Mouse (Mus musculus): Measurements from ENCODE around the gene Hhat. TPM values are rescaled to one million over a fixed set of nuclear protein-coding genes. Genes with fewer than 3 reads are reported as not detected.

The Hhat gene
- total RNA-seq (2014; rRNA removed) (5.4 and 6.9 TPM in 2 replicates), polyA plus RNA-seq (2015; fragmentation: Nextera tagmentation; extraction: Ambion mirVana) (3.5 and 3.7 TPM in 2 replicates)

GRCm38 (mm10) chr1:192770495-192771331, at the start of gene Hhat:
Hhat (minus strand) TSS chr1:192771223.
- peak within 1 kb of the TSS; percentile 57 for H3K4me3 ChIP-seq (ENCODE audit: low read length)
- DNase-seq (ENCODE audit: low spot score) = peak; percentile 72
- H3K36me3 ChIP-seq (ENCODE audit: insufficient read depth, low read length) = no peaks in the 10 kb centered on the region
- H3K4me1 ChIP-seq (ENCODE audit: insufficient read depth, low read length) = peaks cover 6% of the 10 kb centered on the region
- H3K27me3 ChIP-seq (ENCODE audit: insufficient read depth, low read length) = no peaks in the 10 kb centered on the region
- peak within 1 kb of the TSS; percentile 87 for H3K27ac ChIP-seq
- no peak; the same call in 1 of the 2 replicates for TF ChIP-seq CTCF (IDR thresholded peaks at IDR 0.05; ENCODE audit: low read depth)
- 1% methylated on average over 67 of the region's 70 CpGs for WGBS
- peak; percentile 86 for ATAC-seq
- peak within 1 kb of the TSS; percentile 80 for H3K9ac ChIP-seq (replicated peaks; ENCODE audit: low read length)
- peak within 1 kb of the TSS; percentile 89 for H3K4me2 ChIP-seq (ENCODE audit: low read depth, low read length)
- no peaks in the 10 kb centered on the region for H3K9me3 ChIP-seq (ENCODE audit: low read length)

- DNase-seq (ENCODE audit: low spot score) = no peak
Measured at GRCm38 (mm10) chr1:192818334-192818733, 47.3 kb upstream of the Hhat start.

GRCm38 (mm10) chr1:192815789-192816188, 44.8 kb upstream of the Hhat start:
- 58% methylated on average over 2 of the region's 2 CpGs for WGBS
- TF ChIP-seq CTCF (IDR thresholded peaks at IDR 0.05; ENCODE audit: low read depth) = no peak

More at GRCm38 (mm10) chr1:192818334-192818733, 47.3 kb upstream of the Hhat start:
- 87% methylated on average over 5 of the region's 5 CpGs for WGBS
- Histone ChIP-seq H3K9me3 (ENCODE audit: low read length) (no peaks in the 10 kb centered on the region), H3K27ac (no peak overlapping the region), H3K4me1 (ENCODE audit: insufficient read depth, low read length) (peaks cover 3% of the 10 kb centered on the region; the same call in 1 of the 2 replicates), H3K9ac (replicated peaks; ENCODE audit: low read length) (no peak overlapping the region), H3K4me3 (ENCODE audit: low read length) (no peak overlapping the region), H3K36me3 (ENCODE audit: insufficient read depth, low read length) (no peaks in the 10 kb centered on the region), H3K4me2 (ENCODE audit: low read depth, low read length) (no peak overlapping the region), H3K27me3 (ENCODE audit: insufficient read depth, low read length) (no peaks in the 10 kb centered on the region)
- ATAC-seq = no peak
- no peak for TF ChIP-seq CTCF (IDR thresholded peaks at IDR 0.05; ENCODE audit: low read depth)

GRCm38 (mm10) chr1:192814700-192815099, 43.7 kb upstream of the Hhat start:
- Histone ChIP-seq H3K4me3 (ENCODE audit: low read length) (no peak overlapping the region), H3K9me3 (ENCODE audit: low read length) (no peaks in the 10 kb centered on the region), H3K9ac (replicated peaks; ENCODE audit: low read length) (no peak overlapping the region), H3K4me1 (ENCODE audit: insufficient read depth, low read length) (no peaks in the 10 kb centered on the region), H3K36me3 (ENCODE audit: insufficient read depth, low read length) (no peaks in the 10 kb centered on the region), H3K4me2 (ENCODE audit: low read depth, low read length) (no peak overlapping the region), H3K27me3 (ENCODE audit: insufficient read depth, low read length) (no peaks in the 10 kb centered on the region), H3K27ac (no peak overlapping the region)
- no peak for TF ChIP-seq CTCF (IDR thresholded peaks at IDR 0.05; ENCODE audit: low read depth)
- no peak for DNase-seq (ENCODE audit: low spot score)
- 35% methylated on average over 3 of the region's 3 CpGs for WGBS
- ATAC-seq = no peak

More at GRCm38 (mm10) chr1:192815789-192816188, 44.8 kb upstream of the Hhat start:
- H3K36me3 ChIP-seq (ENCODE audit: insufficient read depth, low read length) = no peaks in the 10 kb centered on the region
- ATAC-seq (no peak), DNase-seq (ENCODE audit: low spot score) (no peak)
- no peak overlapping the region for H3K4me3 ChIP-seq (ENCODE audit: low read length)
- H3K9ac ChIP-seq (replicated peaks; ENCODE audit: low read length) = no peak overlapping the region
- H3K4me2 ChIP-seq (ENCODE audit: low read depth, low read length) = no peak overlapping the region
- H3K27me3 ChIP-seq (ENCODE audit: insufficient read depth, low read length) = no peaks in the 10 kb centered on the region
- no peaks in the 10 kb centered on the region for H3K4me1 ChIP-seq (ENCODE audit: insufficient read depth, low read length)
- no peaks in the 10 kb centered on the region for H3K9me3 ChIP-seq (ENCODE audit: low read length)
- H3K27ac ChIP-seq = no peak overlapping the region

GRCm38 (mm10) chr1:192812758-192813157, 41.7 kb upstream of the Hhat start:
- no peak for TF ChIP-seq CTCF (IDR thresholded peaks at IDR 0.05; ENCODE audit: low read depth)
- no peaks in the 10 kb centered on the region for H3K27me3 ChIP-seq (ENCODE audit: insufficient read depth, low read length)
- WGBS = 93% methylated on average over 9 of the region's 9 CpGs

GRCm38 (mm10) chr1:192812290-192812689, 41.3 kb upstream of the Hhat start:
- Histone ChIP-seq H3K4me2 (ENCODE audit: low read depth, low read length) (no peak overlapping the region), H3K36me3 (ENCODE audit: insufficient read depth, low read length) (no peaks in the 10 kb centered on the region), H3K9ac (replicated peaks; ENCODE audit: low read length) (no peak overlapping the region), H3K4me3 (ENCODE audit: low read length) (no peak overlapping the region), H3K4me1 (ENCODE audit: insufficient read depth, low read length) (no peaks in the 10 kb centered on the region), H3K27me3 (ENCODE audit: insufficient read depth, low read length) (no peaks in the 10 kb centered on the region), H3K9me3 (ENCODE audit: low read length) (no peaks in the 10 kb centered on the region), H3K27ac (no peak overlapping the region)
- no peak for ATAC-seq
- 87% methylated on average over 5 of the region's 5 CpGs for WGBS
- DNase-seq (ENCODE audit: low spot score) = no peak
- no peak for TF ChIP-seq CTCF (IDR thresholded peaks at IDR 0.05; ENCODE audit: low read depth)

More at GRCm38 (mm10) chr1:192812758-192813157, 41.7 kb upstream of the Hhat start:
- Histone ChIP-seq H3K9me3 (ENCODE audit: low read length) (no peaks in the 10 kb centered on the region), H3K36me3 (ENCODE audit: insufficient read depth, low read length) (no peaks in the 10 kb centered on the region), H3K4me2 (ENCODE audit: low read depth, low read length) (no peak overlapping the region), H3K27ac (no peak overlapping the region), H3K4me1 (ENCODE audit: insufficient read depth, low read length) (no peaks in the 10 kb centered on the region), H3K9ac (replicated peaks; ENCODE audit: low read length) (no peak overlapping the region), H3K4me3 (ENCODE audit: low read length) (no peak overlapping the region)
- ATAC-seq (no peak), DNase-seq (ENCODE audit: low spot score) (no peak)
